Mouse (Mus musculus) C2C12 (cell line): ENCODE data around the gene Olfr1033.
"Not testable (repeated sequence)": the region's sequence is repeated elsewhere in the genome, so short reads cannot be mapped to it uniquely, and the experiment has no call there.

Experiments used
- MYOD1 ChIP-seq: IDR thresholded peaks from one replicate; pipeline ENCODE4 v1.6.1; 2011; ENCODE audit warnings: low read depth; ENCODE audit not compliant: control insufficient read depth, insufficient read length
- USF1 ChIP-seq: IDR thresholded peaks from one replicate; pipeline ENCODE4 v1.6.1; 2011; ENCODE audit warnings: low read depth, mild to moderate bottlenecking, control low read depth, moderate library complexity

- not testable (repeated sequence) for TF ChIP-seq USF1, MYOD1
These were observed 1.1 kb downstream of the Olfr1033 start for GRCm38 (mm10) chr2:86021518-86021917.
